Mouse (Mus musculus): Measurements from ENCODE around the gene Pex26.
A peak's percentile ranks its signal among the peaks of the same experiment; 100 is the strongest.

Gene Pex26

DNA sequence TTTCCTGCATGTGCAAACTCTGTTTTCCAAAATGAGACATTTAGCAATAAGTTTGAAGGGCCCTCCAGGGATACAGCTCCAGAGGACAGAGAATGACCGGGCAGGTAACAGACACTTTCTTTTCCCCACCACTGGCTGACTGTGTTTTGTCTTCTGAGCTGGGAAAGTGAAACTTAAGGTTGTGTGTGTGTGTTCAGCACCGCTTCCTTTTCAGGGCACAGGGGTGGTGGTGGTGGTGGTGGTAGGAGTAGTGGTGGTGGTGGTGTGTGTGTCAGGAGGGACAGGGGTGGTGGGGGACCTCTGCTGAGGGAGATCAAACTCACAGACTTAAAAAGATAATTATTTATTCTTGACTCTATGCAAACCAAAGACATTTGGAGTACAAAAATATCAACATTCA, 58.3 kb downstream of the Pex26 start:
- no peak for DNase-seq (ENCODE audit: low spot score)

DNA sequence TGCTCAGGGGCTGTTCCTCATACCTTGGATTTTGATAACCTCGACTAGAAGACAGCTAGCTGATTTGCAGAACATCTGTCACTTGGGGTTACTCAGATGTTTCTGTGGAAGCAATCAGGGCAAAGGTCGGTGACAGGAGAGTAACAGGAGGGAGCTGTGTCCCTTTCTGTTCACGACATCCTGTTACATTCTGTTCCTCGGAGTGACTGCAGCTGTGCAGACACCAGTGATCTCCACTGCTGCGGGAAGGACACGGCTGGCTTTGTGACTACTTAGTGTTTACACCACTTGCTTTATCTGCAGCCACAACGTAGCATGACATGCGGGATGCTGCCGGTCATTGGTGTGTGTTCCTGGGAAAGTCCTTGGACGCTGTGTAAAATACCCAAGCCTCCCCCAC, 59.7 kb downstream of the Pex26 start:
- DNase-seq (ENCODE audit: low spot score): no peak

- DNase-seq (ENCODE audit: low spot score): peak; percentile 79
Measured at GRCm38 (mm10) chr6:121245127-121246036, 61.9 kb downstream of the Pex26 start, which contains the start of gene Usp18. Gene Usp18, plus strand, starts transcription at chr6:121245906.

DNA sequence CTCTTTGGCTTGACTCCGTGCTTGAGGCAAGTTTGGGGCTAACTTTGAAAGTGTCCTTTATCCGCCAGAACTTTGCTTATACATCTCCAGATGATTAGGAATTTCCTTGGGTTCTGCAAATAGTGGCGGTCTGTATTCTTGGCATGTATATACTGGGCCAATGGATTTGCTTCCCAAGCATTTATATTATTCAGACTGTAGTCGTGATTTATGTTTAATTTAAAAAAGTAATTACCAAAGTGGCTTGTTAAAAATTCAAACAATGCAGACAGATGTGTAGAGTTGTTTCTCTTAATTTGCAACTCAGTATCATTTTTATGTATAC, 62.5 kb downstream of the Pex26 start:
- DNase-seq (ENCODE audit: low spot score): no peak

Measured in ovary, postnatal 10 days (tissue).